ENCODE assay signal across 7 mouse cellular contexts in the genomic region with DNA sequence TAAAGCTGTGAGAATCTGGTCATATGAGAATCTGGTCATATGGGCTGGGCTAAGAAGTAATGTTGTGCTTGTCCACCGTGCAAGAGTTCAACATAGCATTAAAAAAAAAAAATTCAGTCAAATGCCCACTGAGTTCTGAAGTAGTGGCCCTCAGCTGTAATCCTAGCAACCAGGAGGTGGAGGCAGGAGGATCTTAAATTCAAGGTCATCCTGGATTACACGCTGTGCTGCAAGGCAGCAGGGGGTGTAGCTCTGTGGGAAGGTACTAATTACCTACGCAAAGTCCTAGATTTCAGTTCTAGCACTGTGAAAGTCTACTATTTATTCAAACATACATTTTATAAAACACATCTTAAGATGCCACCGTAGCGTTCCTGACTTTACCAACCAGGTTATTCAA. TPM values are rescaled to one million over a fixed set of nuclear protein-coding genes. Genes with fewer than 3 reads are reported as not detected.
DNase-seq lines count a peak whose midpoint lies in the region; ATAC-seq and TF ChIP-seq lines count a peak whose summit lies in the region.

No protein-coding gene starts in this region.

- ATAC-seq in lung, postnatal 0 days: no peak
- ATAC-seq in embryonic facial prominence, embryonic 14.5 days (ENCODE audit: low read depth): no peak
- no peak for ATAC-seq in limb, embryonic 14.5 days (ENCODE audit: low FRiP score, low read depth)
- ATAC-seq in stomach, embryonic 15.5 days (ENCODE audit: insufficient read depth, low FRiP score, low read depth): no peak

- DNase-seq in lung, postnatal 0 days (ENCODE audit: low spot score): no peak
- DNase-seq in lung, postnatal 10 days: no peak
- DNase-seq in embryonic facial prominence, embryonic 14.5 days (ENCODE audit: low spot score): no peak
- DNase-seq in limb, embryonic 14.5 days (ENCODE audit: low spot score): no peak
- no peak for DNase-seq in thymus, adult 2 months
- DNase-seq in right cerebral cortex, postnatal 36 days (ENCODE audit: low spot score in 2 of 2): no peak

- H3K36me3 ChIP-seq in lung, postnatal 0 days (ENCODE audit: insufficient read depth, low read length): 0 out of 2 replicates have a peak, but pooled peaks cover under 1% of the 10 kb centered on the region
- peaks cover 10% of the 10 kb centered on the region for H3K36me3 ChIP-seq in embryonic facial prominence, embryonic 14.5 days (ENCODE audit: control insufficient read depth, insufficient read depth, low read length)
- H3K36me3 ChIP-seq in limb, embryonic 14.5 days (ENCODE audit: control insufficient read depth, insufficient read depth, low read length): peaks cover 11% of the 10 kb centered on the region
- no peaks in the 10 kb centered on the region for H3K36me3 ChIP-seq in stomach, embryonic 15.5 days
- H3K36me3 ChIP-seq in thymus, adult 2 months (ENCODE audit: control insufficient read depth, insufficient read depth, low read length): peaks cover 4% of the 10 kb centered on the region; the same call in 1 of the 2 replicates

- peak overlapping the region; percentile 58 for H3K4me3 ChIP-seq in lung, postnatal 0 days (ENCODE audit: low read depth, low read length)
- H3K4me3 ChIP-seq in embryonic facial prominence, embryonic 14.5 days (ENCODE audit: low read depth, low read length): peak overlapping the region; percentile 78
- peak overlapping the region; percentile 58 for H3K4me3 ChIP-seq in limb, embryonic 14.5 days (replicated peaks; ENCODE audit: low read length)
- peak overlapping the region; percentile 60 for H3K4me3 ChIP-seq in stomach, embryonic 15.5 days (replicated peaks)
- no peak overlapping the region for H3K4me3 ChIP-seq in thymus, adult 2 months (ENCODE audit: control insufficient read depth, insufficient read depth, low read length)

- no peak for TF ChIP-seq POLR2A in limb, embryonic 14.5 days (IDR thresholded peaks at IDR 0.05; ENCODE audit: borderline replicate concordance, extremely low read depth, insufficient read depth, insufficient read length)
- TF ChIP-seq POLR2A in thymus, adult 2 months (IDR thresholded peaks at IDR 0.05; ENCODE audit: control insufficient read depth, extremely low read depth, insufficient read depth, low read length, poor library complexity): no peak

- no peak overlapping the region for H3K9ac ChIP-seq in lung, postnatal 0 days (replicated peaks; ENCODE audit: low read depth)
- H3K9ac ChIP-seq in embryonic facial prominence, embryonic 14.5 days (ENCODE audit: low read depth, low read length): peak overlapping the region; percentile 71
- H3K9ac ChIP-seq in limb, embryonic 14.5 days (ENCODE audit: low read depth, low read length, severe bottlenecking): peak overlapping the region; percentile 54
- no peak overlapping the region for H3K9ac ChIP-seq in stomach, embryonic 15.5 days

- no peak for TF ChIP-seq EP300 in lung, postnatal 0 days (IDR thresholded peaks at IDR 0.05)

- no peak overlapping the region for H3K27ac ChIP-seq in lung, postnatal 0 days (ENCODE audit: low read length)
- peak overlapping the region; percentile 77; the same call in 1 of the 2 replicates for H3K27ac ChIP-seq in embryonic facial prominence, embryonic 14.5 days (replicated peaks; ENCODE audit: low read depth, low read length)
- no peak overlapping the region for H3K27ac ChIP-seq in limb, embryonic 14.5 days (replicated peaks; ENCODE audit: low read depth, low read length)
- no peak overlapping the region for H3K27ac ChIP-seq in stomach, embryonic 15.5 days
- no peak overlapping the region; the same call in 1 of the 2 replicates for H3K27ac ChIP-seq in thymus, adult 2 months (ENCODE audit: control insufficient read depth, insufficient read depth, low read length)

- 9% methylated on average over 5 of the region's 5 CpGs for WGBS in lung, postnatal 0 days
- WGBS in embryonic facial prominence, embryonic 14.5 days: 14% methylated on average over 5 of the region's 5 CpGs
- WGBS in limb, embryonic 14.5 days: 17% methylated on average over 5 of the region's 5 CpGs
- WGBS in stomach, embryonic 15.5 days: 18% methylated on average over 5 of the region's 5 CpGs
- 13% methylated on average over 5 of the region's 5 CpGs for WGBS in thymus, adult 2 months

- peaks cover 4% of the 10 kb centered on the region; the same call in 1 of the 2 replicates for H3K4me1 ChIP-seq in lung, postnatal 0 days (ENCODE audit: insufficient read depth, low read depth, low read length)
- H3K4me1 ChIP-seq in embryonic facial prominence, embryonic 14.5 days (ENCODE audit: control insufficient read depth, insufficient read depth, low read length): 0 out of 2 replicates have a peak, but pooled peaks cover 4% of the 10 kb centered on the region
- H3K4me1 ChIP-seq in limb, embryonic 14.5 days (ENCODE audit: control insufficient read depth, insufficient read depth, low read length): peaks cover 5% of the 10 kb centered on the region; the same call in 1 of the 2 replicates
- H3K4me1 ChIP-seq in stomach, embryonic 15.5 days: 0 out of 2 replicates have a peak, but pooled peaks cover 5% of the 10 kb centered on the region
- H3K4me1 ChIP-seq in thymus, adult 2 months (replicated peaks; ENCODE audit: control insufficient read depth, insufficient read depth, low read length): peaks cover 9% of the 10 kb centered on the region

- H3K4me2 ChIP-seq in lung, postnatal 0 days (replicated peaks; ENCODE audit: low read depth, low read length): peak overlapping the region; percentile 60
- H3K4me2 ChIP-seq in embryonic facial prominence, embryonic 14.5 days (ENCODE audit: low read depth, low read length): peak overlapping the region; percentile 66
- H3K4me2 ChIP-seq in limb, embryonic 14.5 days (replicated peaks; ENCODE audit: low read depth, low read length, severe bottlenecking): peak overlapping the region; percentile 74
- H3K4me2 ChIP-seq in stomach, embryonic 15.5 days: peak overlapping the region; percentile 71

- no peaks in the 10 kb centered on the region for H3K27me3 ChIP-seq in lung, postnatal 0 days (replicated peaks; ENCODE audit: insufficient read depth, low read length)
- H3K27me3 ChIP-seq in embryonic facial prominence, embryonic 14.5 days (replicated peaks; ENCODE audit: control insufficient read depth, insufficient read depth, low read length): no peaks in the 10 kb centered on the region
- no peaks in the 10 kb centered on the region for H3K27me3 ChIP-seq in limb, embryonic 14.5 days (ENCODE audit: control insufficient read depth, insufficient read depth, low read length)
- no peaks in the 10 kb centered on the region for H3K27me3 ChIP-seq in stomach, embryonic 15.5 days (replicated peaks)
- no peaks in the 10 kb centered on the region for H3K27me3 ChIP-seq in thymus, adult 2 months (ENCODE audit: control insufficient read depth, insufficient read depth, low read length)

- H3K9me3 ChIP-seq in lung, postnatal 0 days (ENCODE audit: low read length): no peaks in the 10 kb centered on the region
- no peaks in the 10 kb centered on the region for H3K9me3 ChIP-seq in embryonic facial prominence, embryonic 14.5 days (ENCODE audit: control insufficient read depth, low read length)
- H3K9me3 ChIP-seq in limb, embryonic 14.5 days (ENCODE audit: control insufficient read depth, low read length): no peaks in the 10 kb centered on the region
- no peaks in the 10 kb centered on the region for H3K9me3 ChIP-seq in stomach, embryonic 15.5 days

- TF ChIP-seq CTCF in lung, postnatal 0 days (IDR thresholded peaks at IDR 0.05): no peak
- no peak for TF ChIP-seq CTCF in thymus, adult 2 months (IDR thresholded peaks at IDR 0.05; ENCODE audit: borderline replicate concordance, control insufficient read depth, extremely low read depth, insufficient read depth, low read length, poor library complexity)

RNA-seq across cellular contexts. Expression of a gene that starts 0.8 kb away (rescaled TPM):
- polyA plus RNA-seq in lung, postnatal 0 days (2015; fragmentation: Nextera tagmentation; extraction: Ambion mirVana): 20.3 TPM in 2 replicates
- 28.2 and 34.2 TPM in 2 replicates for polyA plus RNA-seq in embryonic facial prominence, embryonic 14.5 days (2014; fragmentation: Nextera tagmentation; extraction: Ambion mirVana)
- 14.1 and 16.0 TPM in 2 replicates for polyA plus RNA-seq in limb, embryonic 14.5 days (2012; rRNA removed)
- 32.1 and 34.3 TPM in 2 replicates for polyA plus RNA-seq in limb, embryonic 14.5 days (2014; fragmentation: Nextera tagmentation; extraction: Ambion mirVana)
- 26.5 and 28.3 TPM in 2 replicates for polyA plus RNA-seq in stomach, embryonic 15.5 days (2015; fragmentation: Nextera tagmentation; extraction: Ambion mirVana)
- 2.6 and 2.7 TPM in 2 replicates for polyA plus RNA-seq in thymus, adult 2 months (2012; rRNA removed)

RNA-seq across cellular contexts. Expression of a gene that starts 13.4 kb away (rescaled TPM):
- polyA plus RNA-seq in lung, postnatal 0 days (2015; fragmentation: Nextera tagmentation; extraction: Ambion mirVana): 34.6 and 38.7 TPM in 2 replicates
- polyA plus RNA-seq in embryonic facial prominence, embryonic 14.5 days (2014; fragmentation: Nextera tagmentation; extraction: Ambion mirVana): 19.6 and 23.7 TPM in 2 replicates
- 21.1 and 28.8 TPM in 2 replicates for polyA plus RNA-seq in limb, embryonic 14.5 days (2012; rRNA removed)
- polyA plus RNA-seq in limb, embryonic 14.5 days (2014; fragmentation: Nextera tagmentation; extraction: Ambion mirVana): 24.0 and 26.9 TPM in 2 replicates
- 19.9 and 20.7 TPM in 2 replicates for polyA plus RNA-seq in stomach, embryonic 15.5 days (2015; fragmentation: Nextera tagmentation; extraction: Ambion mirVana)
- 20.4 and 20.7 TPM in 2 replicates for polyA plus RNA-seq in thymus, adult 2 months (2012; rRNA removed)

RNA-seq across cellular contexts. Expression of a gene that starts 45.3 kb away (rescaled TPM):
- 4.8 and 5.8 TPM in 2 replicates for polyA plus RNA-seq in lung, postnatal 0 days (2015; fragmentation: Nextera tagmentation; extraction: Ambion mirVana)
- polyA plus RNA-seq in embryonic facial prominence, embryonic 14.5 days (2014; fragmentation: Nextera tagmentation; extraction: Ambion mirVana): 12.7 and 14.8 TPM in 2 replicates
- polyA plus RNA-seq in limb, embryonic 14.5 days (2012; rRNA removed): 26.6 and 26.8 TPM in 2 replicates
- polyA plus RNA-seq in limb, embryonic 14.5 days (2014; fragmentation: Nextera tagmentation; extraction: Ambion mirVana): 12.4 and 13.5 TPM in 2 replicates
- polyA plus RNA-seq in stomach, embryonic 15.5 days (2015; fragmentation: Nextera tagmentation; extraction: Ambion mirVana): 7.1 and 7.7 TPM in 2 replicates
- 20.6 and 23.1 TPM in 2 replicates for polyA plus RNA-seq in thymus, adult 2 months (2012; rRNA removed)

Comparison
In these comparisons a context has a peak if more than half of its experiments do, and no peak if none do; other contexts are left out.
1. H3K9ac ChIP-seq: peak in embryonic facial prominence, embryonic 14.5 days (single experiment) and limb, embryonic 14.5 days (single experiment); none in lung, postnatal 0 days (single experiment) and stomach, embryonic 15.5 days (single experiment).
2. Peak in every context shown above with its lines, with median percentiles within 50 percentile points of each other: H3K4me2 ChIP-seq.